8 mouse cellular contexts compared by ENCODE assay signal in genomic region chr12:52701201-52701641, GRCm38 (mm10). TPM values are rescaled to one million over a fixed set of nuclear protein-coding genes. Genes with fewer than 3 reads are reported as not detected.
DNase-seq lines count a peak whose midpoint lies in the region; ATAC-seq and TF ChIP-seq lines count a peak whose summit lies in the region.

No protein-coding gene starts in this region.

- no peaks in the 10 kb centered on the region for H3K27me3 ChIP-seq in kidney, embryonic 14.5 days (ENCODE audit: control insufficient read depth, insufficient read depth, low read length)
- H3K27me3 ChIP-seq in forebrain, embryonic 12.5 days = no peaks in the 10 kb centered on the region
- H3K27me3 ChIP-seq in lung, embryonic 16.5 days (ENCODE audit: control insufficient read depth, insufficient read depth, low read depth, low read length) = no peaks in the 10 kb centered on the region
- H3K27me3 ChIP-seq in neural tube, embryonic 15.5 days (replicated peaks) = no peaks in the 10 kb centered on the region

- no peaks in the 10 kb centered on the region for H3K4me1 ChIP-seq in kidney, embryonic 14.5 days (ENCODE audit: control insufficient read depth, insufficient read depth, low read length)
- peaks cover 15% of the 10 kb centered on the region for H3K4me1 ChIP-seq in bone marrow macrophage, adult 2 months (ENCODE audit: control insufficient read depth, insufficient read depth, low read length)
- H3K4me1 ChIP-seq in forebrain, embryonic 12.5 days = peaks cover 53% of the 10 kb centered on the region
- peaks cover 5% of the 10 kb centered on the region for H3K4me1 ChIP-seq in lung, embryonic 16.5 days (replicated peaks; ENCODE audit: control insufficient read depth, insufficient read depth, low read length)
- peaks cover 57% of the 10 kb centered on the region for H3K4me1 ChIP-seq in neural tube, embryonic 15.5 days

- peak overlapping the region; percentile 49 for H3K4me2 ChIP-seq in kidney, embryonic 14.5 days (replicated peaks; ENCODE audit: low read depth, low read length)
- H3K4me2 ChIP-seq in forebrain, embryonic 12.5 days = peak overlapping the region; percentile 67
- H3K4me2 ChIP-seq in lung, embryonic 16.5 days (ENCODE audit: low read depth, low read length) = peak overlapping the region; percentile 47
- peak overlapping the region; percentile 72 for H3K4me2 ChIP-seq in neural tube, embryonic 15.5 days

- peak overlapping the region; percentile 17; the same call in 1 of the 2 replicates for H3K4me3 ChIP-seq in kidney, embryonic 14.5 days (ENCODE audit: low read length)
- H3K4me3 ChIP-seq in bone marrow macrophage, adult 2 months (ENCODE audit: insufficient read depth, low read length) = no peak overlapping the region
- peak overlapping the region; percentile 47 for H3K4me3 ChIP-seq in forebrain, embryonic 12.5 days (replicated peaks)
- peak overlapping the region; percentile 18; the same call in 1 of the 2 replicates for H3K4me3 ChIP-seq in lung, embryonic 16.5 days (ENCODE audit: low read length)
- H3K4me3 ChIP-seq in neural tube, embryonic 15.5 days (replicated peaks) = peak overlapping the region; percentile 62

- 9% methylated on average over 9 of the region's 9 CpGs for WGBS in kidney, embryonic 14.5 days
- WGBS in forebrain, embryonic 12.5 days = 2% methylated on average over 9 of the region's 9 CpGs
- WGBS in lung, embryonic 16.5 days = 30% methylated on average over 9 of the region's 9 CpGs
- 3% methylated on average over 9 of the region's 9 CpGs for WGBS in neural tube, embryonic 15.5 days

- no peaks in the 10 kb centered on the region for H3K36me3 ChIP-seq in kidney, embryonic 14.5 days (ENCODE audit: control insufficient read depth, insufficient read depth, low read length)
- H3K36me3 ChIP-seq in forebrain, embryonic 12.5 days (replicated peaks) = no peaks in the 10 kb centered on the region
- H3K36me3 ChIP-seq in lung, embryonic 16.5 days (ENCODE audit: control insufficient read depth, insufficient read depth, low read length) = no peaks in the 10 kb centered on the region
- H3K36me3 ChIP-seq in neural tube, embryonic 15.5 days = no peaks in the 10 kb centered on the region

- TF ChIP-seq POLR2A in bone marrow macrophage, adult 2 months (IDR thresholded peaks at IDR 0.05; ENCODE audit: borderline replicate concordance, low read depth, low read length) = no peak

- no peak overlapping the region for H3K9ac ChIP-seq in kidney, embryonic 14.5 days (ENCODE audit: low read depth, low read length)
- peak overlapping the region; percentile 53 for H3K9ac ChIP-seq in forebrain, embryonic 12.5 days
- peak overlapping the region; percentile 33; the same call in 1 of the 2 replicates for H3K9ac ChIP-seq in lung, embryonic 16.5 days (ENCODE audit: low read length)
- H3K9ac ChIP-seq in neural tube, embryonic 15.5 days (replicated peaks) = peak overlapping the region; percentile 70

- no peaks in the 10 kb centered on the region for H3K9me3 ChIP-seq in kidney, embryonic 14.5 days (ENCODE audit: control insufficient read depth, low read length)
- H3K9me3 ChIP-seq in forebrain, embryonic 12.5 days = no peaks in the 10 kb centered on the region
- no peaks in the 10 kb centered on the region for H3K9me3 ChIP-seq in lung, embryonic 16.5 days (ENCODE audit: control insufficient read depth, low read length)
- H3K9me3 ChIP-seq in neural tube, embryonic 15.5 days (replicated peaks) = no peaks in the 10 kb centered on the region

- ATAC-seq in kidney, embryonic 14.5 days (ENCODE audit: low FRiP score, low TSS enrichment) = peak; percentile 73
- peak; percentile 40 for ATAC-seq in forebrain, embryonic 12.5 days (ENCODE audit: low FRiP score)
- peak; percentile 20; the same call in 1 of the 2 replicates for ATAC-seq in lung, embryonic 16.5 days (ENCODE audit: low read depth)
- no peak for ATAC-seq in neural tube, embryonic 15.5 days (ENCODE audit: low FRiP score)

- H3K27ac ChIP-seq in kidney, embryonic 14.5 days (ENCODE audit: low read depth, low read length) = no peak overlapping the region; the same call in 1 of the 2 replicates
- H3K27ac ChIP-seq in bone marrow macrophage, adult 2 months (ENCODE audit: insufficient read depth, low read depth, low read length) = peak overlapping the region; percentile 38
- H3K27ac ChIP-seq in forebrain, embryonic 12.5 days = peak overlapping the region; percentile 91
- no peak overlapping the region for H3K27ac ChIP-seq in lung, embryonic 16.5 days (ENCODE audit: low read length)
- H3K27ac ChIP-seq in neural tube, embryonic 15.5 days (replicated peaks) = peak overlapping the region; percentile 93

- DNase-seq in kidney, postnatal 25 days = no peak
- peak; percentile 40 for DNase-seq in induced T-regulatory cell, adult 2 months (ENCODE audit: low read depth)
- no peak for DNase-seq in gastrocnemius, adult 8-10 months (ENCODE audit: low spot score in 2 of 2)

- TF ChIP-seq CTCF in bone marrow macrophage, adult 2 months (IDR thresholded peaks at IDR 0.05; ENCODE audit: low read depth, low read length) = no peak

RNA-seq across cellular contexts. Expression of gene Akap6, which starts 2.0 kb away (rescaled TPM):
- 0.04 and 0.18 TPM in 2 replicates for polyA plus RNA-seq in kidney, embryonic 14.5 days (2014; fragmentation: Nextera tagmentation; extraction: Ambion mirVana)
- polyA plus RNA-seq in bone marrow macrophage, adult 2 months (2012; ENCODE audit: insufficient read depth, insufficient read length, missing spikeins) = 0.05 TPM in 1 of 2 replicates, not detected in the other
- polyA plus RNA-seq in forebrain, embryonic 12.5 days (2016; fragmentation: Nextera tagmentation; extraction: Ambion mirVana) = 18.3 and 21.0 TPM in 2 replicates
- 0.64 and 0.67 TPM in 2 replicates for polyA plus RNA-seq in lung, embryonic 16.5 days (2015; fragmentation: Nextera tagmentation; extraction: Ambion mirVana)
- polyA plus RNA-seq in neural tube, embryonic 15.5 days (2015; fragmentation: Nextera tagmentation; extraction: Ambion mirVana) = 20.3 and 24.4 TPM in 2 replicates
- total RNA-seq in gastrocnemius, adult 8-10 months (2022) = 10 to 100 TPM; 25.4 to 43.1 (median 33.9) TPM

Comparison
In these comparisons a context has a peak if more than half of its experiments do, and no peak if none do; other contexts are left out.
1. H3K27ac ChIP-seq: peak in bone marrow macrophage, adult 2 months (single experiment), forebrain, embryonic 12.5 days (single experiment) and neural tube, embryonic 15.5 days (single experiment); none in kidney, embryonic 14.5 days (single experiment) and lung, embryonic 16.5 days (single experiment).
2. RNA of gene Akap6, which starts 2.0 kb away (polyA plus RNA-seq): 20.3 to 24.4 TPM in neural tube, embryonic 15.5 days and 18.3 to 21.0 TPM in forebrain, embryonic 12.5 days; 0.64 to 0.67 TPM in lung, embryonic 16.5 days, 0.04 to 0.18 TPM in kidney, embryonic 14.5 days and 0.05 TPM in bone marrow macrophage, adult 2 months; every median in the first group is over 10 times any median in the second.
3. Peak in every context shown above with its lines, with median percentiles within 50 percentile points of each other: H3K4me2 ChIP-seq.